Mouse (Mus musculus) gastrocnemius, postnatal 14 days (tissue): ENCODE measurements around the gene Gm10135. TPM values are rescaled to one million over a fixed set of nuclear protein-coding genes. Genes with fewer than 3 reads are reported as not detected.
"Not testable (repeated sequence)": the region's sequence is repeated elsewhere in the genome, so short reads cannot be mapped to it uniquely, and the experiment has no call there.

Experiments used
- DNase-seq: peaks from one replicate; pipeline ENCODE4 v3.0.0; 2021; ENCODE audit warnings: mixed read lengths
- intact Hi-C: fragments of 180-260 bp; cut with DNase I; formaldehyde crosslinking; loops from one replicate; pipeline ENCODE4 v1.15.1; 2025; ENCODE audit warnings: low total_unique reads
- total RNA-seq, 2 experiments: library from RNA; stranded (reverse); gene quantifications; 2 replicates each; pipeline ENCODE4 v1.2.3; 2021

Gene Gm10135
- total RNA-seq, 2 experiments from 2014 or later: not detected

DNA sequence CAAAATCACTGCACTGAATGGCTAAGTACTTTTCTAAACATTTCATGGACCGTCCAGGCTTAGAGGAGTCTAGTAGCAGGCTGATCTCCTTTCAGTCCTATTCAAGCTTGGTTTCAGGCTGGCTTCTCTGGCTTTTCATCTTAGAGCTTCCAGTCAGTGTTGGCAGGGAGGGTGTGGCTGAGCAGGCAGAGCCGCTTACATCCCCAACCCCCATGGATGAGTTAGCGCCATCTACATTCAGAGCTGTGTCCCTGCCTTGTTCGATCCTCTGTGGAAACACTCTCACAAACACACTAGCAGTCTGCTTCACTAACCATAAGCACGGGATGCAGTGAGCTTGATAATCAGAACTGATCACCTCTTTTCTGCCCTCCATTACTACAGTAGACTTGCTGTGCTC, 1.6 kb downstream of the Gm10135 start:
- DNase-seq: no peak
- intact Hi-C loops: loop anchor here (10.0 kb wide), 1 partner anchor 62 kb away; no protein-coding TSS in a partner anchor

DNA sequence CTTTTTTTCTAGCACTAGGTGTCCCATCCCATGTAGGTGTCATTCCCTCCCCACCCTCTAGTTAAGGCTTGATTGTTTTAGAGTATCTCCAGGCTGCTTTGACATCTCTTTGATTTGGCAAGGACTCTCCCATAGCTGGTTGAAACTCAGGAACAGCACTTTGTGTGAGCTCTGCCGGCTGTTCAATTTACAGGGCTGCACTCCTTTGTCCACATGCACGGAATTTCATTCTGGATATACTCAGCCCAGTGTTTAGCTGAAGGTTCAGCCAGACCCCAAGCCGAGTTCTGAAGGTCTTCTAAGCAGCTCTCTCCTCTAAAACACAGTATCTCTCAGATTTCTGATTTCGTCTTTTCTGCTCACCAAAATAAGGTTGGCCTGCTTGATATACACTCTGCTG, 2.1 kb downstream of the Gm10135 start:
- intact Hi-C loops: loop anchor here (10.0 kb wide), 1 partner anchor 62 kb away; no protein-coding TSS in a partner anchor
- DNase-seq: no peak

DNA sequence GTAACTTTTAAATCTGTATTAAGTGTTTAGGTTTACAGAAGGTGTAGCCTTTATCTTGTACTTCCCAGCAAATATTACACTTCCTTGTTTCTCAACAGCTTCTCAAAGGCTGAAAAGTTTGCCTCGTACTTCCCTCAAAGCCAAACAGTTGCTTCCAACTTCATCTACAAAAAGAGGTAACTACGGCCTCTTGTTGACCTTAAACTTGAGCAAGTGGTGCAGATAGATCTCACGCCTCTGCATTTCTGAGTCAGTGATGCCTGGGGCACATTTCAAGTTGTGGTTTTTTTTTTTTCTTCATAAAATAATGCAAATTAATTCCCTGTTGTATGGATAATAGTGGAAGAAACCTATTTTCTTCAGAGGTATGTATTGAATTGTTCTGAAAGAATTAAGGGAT, 8.8 kb downstream of the Gm10135 start:
- DNase-seq: no peak
- intact Hi-C loops: no loop called here

DNA sequence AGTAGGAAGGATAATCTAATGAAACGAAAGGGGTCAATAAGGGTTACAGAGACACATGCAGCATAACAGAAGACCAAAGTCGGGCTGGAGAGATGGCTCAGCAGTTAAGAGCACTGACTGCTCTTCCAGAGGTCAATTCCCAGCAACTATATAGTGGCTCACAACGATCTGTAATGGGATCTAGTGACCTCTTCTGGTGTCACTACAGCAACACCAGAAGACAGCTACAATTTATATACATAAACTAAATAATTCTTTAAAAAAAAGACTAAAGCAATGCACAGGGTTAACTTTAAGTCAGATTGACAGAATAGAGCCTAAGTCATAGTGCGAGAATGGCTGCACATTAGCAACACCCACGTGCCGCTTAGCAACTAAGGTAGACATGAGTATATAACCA, 14.4 kb downstream of the Gm10135 start:
- DNase-seq: no peak
- intact Hi-C loops: no loop called here

DNA sequence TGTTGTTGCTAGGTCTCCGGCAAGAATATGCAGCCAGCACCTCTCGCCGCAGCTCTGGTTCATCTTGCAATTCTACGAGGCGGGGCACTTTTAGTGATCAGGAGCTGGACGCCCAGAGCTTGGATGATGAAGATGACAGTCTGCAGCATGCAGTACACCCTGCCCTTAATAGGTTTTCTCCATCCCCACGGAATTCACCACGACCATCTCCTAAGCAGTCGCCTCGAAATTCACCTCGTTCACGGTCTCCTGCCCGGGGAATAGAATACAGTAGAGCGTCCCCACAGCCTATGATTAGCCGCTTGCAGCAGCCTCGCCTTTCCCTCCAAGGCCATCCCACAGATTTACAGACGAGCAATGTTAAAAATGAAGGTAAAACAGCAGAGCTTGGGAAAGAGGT, 17.2 kb downstream of the Gm10135 start:
- no peak for DNase-seq

DNA sequence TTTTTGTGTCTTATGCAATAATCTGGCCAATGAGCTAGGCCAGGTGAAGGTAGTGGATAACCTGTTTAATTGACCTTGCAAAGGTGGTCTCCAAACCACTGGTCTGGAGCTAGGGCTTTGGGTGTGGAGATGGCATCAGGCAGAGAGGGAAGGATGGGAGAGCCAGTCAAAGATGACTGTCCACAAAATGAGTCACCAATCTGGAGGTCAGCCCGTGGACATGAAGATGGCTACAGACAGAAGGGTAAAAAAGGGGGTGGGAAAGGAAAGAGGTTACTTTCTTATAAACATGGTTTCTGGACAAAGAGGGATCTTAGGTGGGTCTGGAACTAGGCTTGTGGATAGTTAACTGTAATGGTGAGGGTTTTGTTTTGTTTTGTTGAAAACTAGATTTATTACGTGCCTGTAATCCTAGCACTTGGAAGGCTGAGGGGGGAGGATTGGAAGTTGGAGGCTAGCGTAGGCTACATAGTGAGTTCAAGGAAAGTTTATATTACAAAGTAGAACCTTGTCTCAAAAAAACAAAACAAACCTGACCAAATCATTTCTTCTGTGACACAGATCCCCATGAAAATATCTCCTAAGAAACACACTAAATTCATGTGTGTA, 20.4 kb downstream of the Gm10135 start:
- no peak for DNase-seq
- intact Hi-C loops: no loop called here

More for the DNA sequence above, 17.2 kb downstream of the Gm10135 start:
- intact Hi-C loops: loop anchor here (5.0 kb wide), 1 partner anchor 60 kb away; no protein-coding TSS in a partner anchor

DNA sequence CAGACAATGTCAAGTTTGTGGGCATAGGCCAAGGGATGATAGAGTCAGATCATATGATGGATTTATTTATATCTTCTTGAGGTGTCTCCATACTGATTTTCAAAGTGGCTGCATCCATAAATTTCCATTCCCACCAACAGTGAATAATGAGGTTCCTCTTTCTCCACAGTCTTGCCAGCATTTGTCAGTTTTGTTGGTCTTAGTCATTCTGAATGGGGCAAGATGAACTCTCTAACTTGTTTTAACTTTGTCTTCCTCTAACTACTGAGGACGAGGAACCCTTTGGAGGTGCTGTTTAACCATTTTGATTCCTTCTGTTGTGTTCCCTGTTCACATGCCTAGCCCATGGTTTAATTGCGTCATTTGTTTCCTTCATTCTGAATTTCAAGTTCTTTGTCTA, 24.2 kb downstream of the Gm10135 start:
- DNase-seq: no peak
- intact Hi-C loops: no loop called here

DNA sequence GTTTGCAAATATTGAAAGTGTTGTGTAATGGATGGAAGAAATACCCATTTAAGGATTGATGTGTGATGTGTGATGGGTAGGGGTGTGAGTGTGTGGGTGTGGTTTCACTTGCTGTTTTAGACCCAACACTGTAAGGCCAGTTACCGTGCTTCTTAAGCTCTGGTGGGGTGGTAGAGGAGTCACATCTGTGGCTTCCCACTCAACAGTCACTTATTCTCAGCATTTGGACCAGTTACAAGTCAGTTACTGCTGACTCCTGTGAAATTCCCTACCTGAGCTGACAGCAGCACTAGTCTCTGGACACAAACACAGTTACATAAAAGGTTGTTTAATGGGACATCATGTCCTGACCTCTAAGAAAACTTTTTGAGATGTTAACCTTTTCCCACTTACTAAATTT, 26.4 kb downstream of the Gm10135 start:
- no peak for DNase-seq
- intact Hi-C loops: no loop called here

DNA sequence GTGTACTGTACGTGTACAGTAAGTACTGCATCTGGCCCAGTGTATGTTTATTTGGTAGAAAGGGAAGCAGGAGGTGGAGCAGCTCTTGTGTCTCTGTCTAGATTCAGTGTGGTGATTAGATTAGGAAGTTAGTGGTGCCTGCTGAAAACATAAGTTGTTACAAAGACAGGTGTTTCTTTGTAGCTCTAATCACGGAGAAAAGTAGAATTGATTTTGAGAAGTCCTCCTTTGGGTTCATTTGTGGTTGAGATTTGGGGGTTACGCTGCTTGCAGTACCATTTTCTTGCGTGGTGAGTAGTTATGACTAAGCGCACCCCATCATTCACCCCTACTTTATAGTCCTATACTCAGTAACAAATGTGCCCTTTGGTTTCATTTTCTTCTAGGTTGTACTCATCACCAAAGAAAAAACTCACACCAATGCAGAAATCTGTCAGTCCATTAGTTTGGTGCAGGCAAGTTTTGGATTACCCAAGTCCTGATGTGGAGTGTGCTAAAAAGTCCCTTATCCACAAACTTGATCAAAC, 33.5 kb downstream of the Gm10135 start:
- intact Hi-C loops: no loop called here
- DNase-seq: no peak

DNA sequence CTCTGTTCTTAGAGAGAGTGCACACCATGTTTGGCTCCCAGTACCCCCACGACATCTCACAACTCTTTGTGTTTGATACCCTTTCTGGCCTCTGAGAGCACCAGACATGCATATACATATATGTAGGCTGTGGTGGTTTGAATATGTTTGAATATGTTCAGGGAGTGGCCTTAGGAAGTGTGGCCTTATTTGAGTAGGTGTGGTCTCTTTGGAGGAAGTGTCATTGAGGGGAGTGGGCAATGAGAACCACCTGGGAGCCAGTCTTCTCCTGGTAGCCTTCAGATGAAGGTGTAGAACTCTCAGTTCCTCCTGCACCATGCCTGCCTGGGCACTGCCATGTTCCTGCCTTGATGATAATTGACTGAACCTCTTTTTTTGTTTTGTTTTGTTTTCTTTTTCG, 35.2 kb downstream of the Gm10135 start:
- no peak for DNase-seq
- intact Hi-C loops: no loop called here

DNA sequence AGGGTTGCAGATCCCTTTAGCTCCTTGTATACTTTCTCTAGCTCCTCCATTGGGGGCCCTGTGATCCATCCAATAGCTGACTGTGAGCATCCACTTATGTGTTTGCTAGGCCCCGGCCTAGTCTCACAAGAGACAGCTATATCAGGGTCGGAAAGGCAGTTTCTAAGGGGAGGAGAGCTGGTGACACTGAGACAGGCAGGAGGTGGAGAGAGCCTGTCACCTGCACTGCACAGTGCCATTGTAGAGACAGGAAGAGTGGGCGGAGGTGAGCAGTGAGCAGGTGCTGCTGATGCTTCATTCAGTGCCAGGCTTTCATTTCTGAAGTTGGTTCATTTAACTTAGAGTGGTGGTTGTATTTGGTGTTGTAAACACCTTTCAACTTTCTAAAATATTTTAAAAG, 36.1 kb downstream of the Gm10135 start:
- DNase-seq, intact Hi-C loops: not testable (repeated sequence)

DNA sequence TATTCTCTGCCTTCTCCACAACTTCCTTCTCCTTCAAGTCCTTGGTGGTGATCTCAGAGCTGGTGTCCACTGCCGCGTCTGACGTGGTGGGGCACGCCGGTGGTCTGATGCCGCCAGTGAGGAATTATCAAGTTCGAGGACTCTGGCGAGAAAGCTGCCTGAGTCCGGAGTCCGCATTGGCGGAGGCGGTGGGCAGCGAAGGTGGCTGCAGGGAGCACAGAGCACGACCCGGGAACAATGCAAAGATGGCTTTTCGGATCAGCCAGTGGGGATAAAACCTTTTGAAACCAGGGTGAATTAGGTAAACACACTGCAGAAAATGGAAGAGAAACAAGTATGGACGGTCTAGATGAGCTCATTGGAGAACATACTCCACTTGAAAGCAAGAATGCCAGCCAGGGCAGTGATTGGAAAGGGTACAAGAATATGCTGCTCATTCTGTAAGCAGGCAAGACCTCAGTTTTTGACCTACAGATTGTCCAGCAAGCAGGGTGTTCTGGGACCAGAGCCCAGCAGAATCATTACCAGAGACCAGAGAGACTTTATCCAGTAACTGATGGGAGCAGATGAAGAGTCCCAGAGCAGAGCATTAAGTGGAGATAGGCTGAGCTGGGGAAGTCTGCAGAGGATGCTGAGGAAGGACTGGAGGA, 41.4 kb downstream of the Gm10135 start:
- no peak for DNase-seq
- intact Hi-C loops: no loop called here

DNA sequence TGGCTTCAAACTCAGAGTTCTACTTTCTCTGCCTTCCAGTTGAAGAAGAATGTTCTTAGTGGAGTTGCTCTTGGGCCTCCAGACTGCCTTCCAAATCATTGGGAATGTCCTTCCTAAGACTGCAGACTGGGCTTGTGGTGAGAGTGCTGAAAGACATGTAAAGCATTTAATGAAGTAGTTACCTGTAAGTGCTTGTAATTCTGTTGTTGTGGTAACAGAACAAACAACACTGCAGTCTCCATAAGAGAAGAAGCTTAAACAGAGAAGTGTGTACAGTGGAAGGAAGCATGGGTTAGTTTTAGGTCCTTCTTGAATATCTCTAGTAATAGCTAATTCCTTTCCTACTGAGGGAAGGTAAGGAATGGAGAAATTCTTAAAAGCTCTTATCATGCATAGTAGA, 47.4 kb downstream of the Gm10135 start:
- intact Hi-C loops: no loop called here
- DNase-seq: no peak

DNA sequence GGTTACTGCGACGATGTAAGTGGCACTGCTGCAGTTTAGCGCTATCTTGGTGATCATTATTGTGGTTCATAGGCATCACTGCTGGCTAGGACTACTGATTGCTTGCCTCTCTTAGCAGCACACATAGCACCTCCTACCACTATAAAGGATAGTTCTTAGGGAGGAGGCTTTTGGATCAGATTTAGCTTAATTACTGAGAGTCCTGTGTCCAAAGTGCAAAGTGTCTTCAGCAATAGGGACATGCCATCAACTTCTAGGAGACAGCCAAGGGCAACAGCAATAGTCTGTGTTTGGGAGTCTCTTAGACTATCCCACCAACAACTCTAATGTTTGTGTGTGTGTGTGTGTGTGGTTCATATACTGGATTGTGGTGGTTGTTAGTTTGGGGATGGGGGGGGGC, 51.7 kb downstream of the Gm10135 start:
- intact Hi-C loops: no loop called here
- DNase-seq: no peak

DNA sequence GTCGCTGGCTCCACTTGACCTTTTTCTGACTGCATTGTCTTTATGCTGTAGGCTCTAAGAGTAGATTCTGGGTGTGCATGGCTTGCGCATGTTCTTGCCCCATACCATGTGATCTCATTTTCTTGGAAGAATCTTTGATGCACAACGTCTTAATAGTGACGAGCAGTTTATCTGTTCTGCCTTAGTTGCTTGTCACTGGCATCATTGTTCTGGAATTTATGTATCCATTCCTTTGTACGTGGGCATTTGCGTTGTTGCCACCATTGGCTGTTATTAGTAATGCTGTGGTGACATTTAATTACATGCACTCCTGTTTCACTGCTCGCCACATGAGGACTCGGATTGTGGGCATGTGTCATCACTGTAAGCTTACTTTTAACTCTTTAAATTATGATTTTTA, 53.3 kb downstream of the Gm10135 start:
- DNase-seq: no peak
- intact Hi-C loops: no loop called here

DNA sequence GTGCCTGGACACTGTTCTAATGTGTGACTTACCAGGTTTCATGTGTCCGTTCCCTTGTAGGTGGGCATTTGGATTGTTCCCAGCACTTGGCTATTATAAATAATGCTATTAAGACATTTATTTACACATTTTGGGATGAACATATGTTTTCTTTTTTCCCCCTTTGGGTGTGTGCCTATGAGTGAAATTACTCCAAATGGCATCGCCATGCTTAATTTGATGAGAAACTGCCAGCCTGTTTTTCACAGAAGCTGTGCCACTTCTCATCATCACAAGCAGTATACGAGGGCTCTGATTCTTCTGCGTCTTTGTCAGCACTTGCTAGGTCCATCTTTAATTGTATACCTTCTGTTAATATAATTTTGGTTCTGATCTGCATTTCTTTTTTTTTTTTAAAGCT, 54.1 kb downstream of the Gm10135 start:
- intact Hi-C loops: no loop called here
- no peak for DNase-seq

DNA sequence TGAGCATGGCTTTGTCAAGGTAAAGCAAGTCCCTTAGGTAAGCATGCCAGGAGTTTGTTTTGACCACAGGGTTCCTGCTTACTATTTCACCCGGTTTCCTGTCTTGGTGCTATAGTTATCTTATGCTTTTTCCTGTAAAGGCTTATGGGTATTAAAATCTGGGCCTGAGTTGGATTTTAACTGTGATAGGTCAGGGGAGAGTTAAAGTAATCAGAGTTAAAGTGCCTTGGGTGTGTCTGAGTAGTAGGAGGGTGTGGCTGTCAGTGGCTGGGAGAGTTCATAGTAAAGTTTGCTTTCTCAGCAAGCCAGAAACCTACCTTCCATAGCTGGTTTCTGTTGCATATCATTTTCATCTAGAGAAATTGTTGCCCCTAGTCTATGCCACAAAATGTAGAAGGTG, 57.7 kb downstream of the Gm10135 start:
- DNase-seq: no peak
- intact Hi-C loops: no loop called here

DNA sequence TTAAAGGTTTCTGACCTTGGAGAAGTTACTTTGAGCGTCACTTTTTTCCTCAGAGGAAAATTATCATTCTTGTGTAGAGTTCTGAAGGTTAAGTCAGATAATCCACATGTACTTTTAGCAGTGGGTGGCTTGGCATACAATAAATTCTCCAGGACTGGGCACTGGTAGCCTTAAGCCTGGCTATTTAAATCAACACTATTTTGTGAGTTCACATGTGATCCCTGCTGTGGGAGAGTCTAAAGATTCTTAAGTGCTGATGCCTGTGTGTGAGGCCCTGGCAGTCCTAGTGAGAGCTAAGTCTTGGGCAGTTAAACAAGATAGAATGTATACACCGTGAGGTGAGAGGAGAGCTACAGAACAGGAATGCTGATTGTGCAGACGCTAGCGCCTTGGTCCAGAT, 58.5 kb downstream of the Gm10135 start:
- intact Hi-C loops: no loop called here
- DNase-seq: no peak
